Mouse (Mus musculus) brain, adult 2 months (tissue): Measurements from ENCODE around the gene Lrp5.

Experiments
- DNase-seq: peaks from one replicate; pipeline ENCODE4 v3.0.0; 2011; ENCODE audit warnings: low read depth, low spot score

Lrp5 gene

DNA sequence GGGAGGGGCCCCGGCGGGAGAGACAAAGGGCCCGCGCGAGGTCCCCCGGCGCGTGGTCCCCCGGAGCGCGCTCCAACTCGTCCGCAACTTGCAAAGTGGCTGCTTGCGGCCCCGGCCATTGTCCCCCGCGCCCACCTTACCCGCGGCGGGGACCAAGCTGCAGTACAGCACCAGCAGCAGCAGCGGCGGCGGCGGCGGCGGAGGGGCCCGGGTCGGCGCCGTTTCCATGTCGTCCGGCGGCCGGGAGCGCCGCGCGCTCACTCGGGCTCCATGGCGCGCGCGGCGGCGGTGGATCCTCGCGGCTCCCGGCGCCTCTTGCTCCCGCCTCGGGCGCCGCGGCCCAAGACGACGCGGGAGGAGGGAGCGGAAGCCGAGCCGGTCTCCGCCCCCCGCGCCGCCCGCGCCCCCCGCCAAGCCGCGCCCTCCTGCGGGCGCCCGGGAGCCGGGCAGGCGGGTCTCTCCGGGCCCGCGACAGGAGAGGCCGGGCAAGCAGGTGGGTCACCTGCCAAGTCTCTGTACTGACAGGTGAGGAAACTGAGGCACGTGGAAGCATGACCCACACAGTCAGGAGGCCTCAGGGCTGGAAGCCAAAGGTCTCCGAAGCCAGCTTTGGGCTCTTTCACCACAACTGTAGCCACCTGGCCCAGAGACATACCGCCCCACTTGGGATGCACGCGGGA, at the start of gene Lrp5:
Gene Lrp5, minus strand, starts transcription at position 350 of the 680 bp plus-strand sequence.
- DNase-seq: no peak

DNA sequence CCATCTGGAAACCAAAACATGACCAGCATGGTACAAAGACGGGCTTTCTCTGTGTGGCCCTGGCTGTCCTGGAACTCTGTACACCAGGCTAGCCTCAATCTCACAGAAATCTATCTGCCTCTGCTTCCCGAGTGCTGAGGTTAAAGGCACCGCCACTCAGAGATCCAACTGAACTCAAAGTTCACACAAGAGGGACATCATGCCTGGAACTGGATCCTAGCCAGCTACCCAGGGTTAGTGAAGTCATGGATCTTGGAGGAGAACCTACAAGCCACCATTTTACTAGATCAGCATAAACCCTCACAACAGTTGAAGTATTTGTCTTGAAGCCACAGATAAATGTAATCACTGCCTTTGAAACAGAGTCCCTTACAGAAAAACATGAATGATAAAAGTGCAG, 49.6 kb upstream of the Lrp5 start:
- DNase-seq: no peak

- no peak for DNase-seq
Observed at GRCm38 (mm10) chr19:3730781-3731646, 44.6 kb upstream of the Lrp5 start.

DNA sequence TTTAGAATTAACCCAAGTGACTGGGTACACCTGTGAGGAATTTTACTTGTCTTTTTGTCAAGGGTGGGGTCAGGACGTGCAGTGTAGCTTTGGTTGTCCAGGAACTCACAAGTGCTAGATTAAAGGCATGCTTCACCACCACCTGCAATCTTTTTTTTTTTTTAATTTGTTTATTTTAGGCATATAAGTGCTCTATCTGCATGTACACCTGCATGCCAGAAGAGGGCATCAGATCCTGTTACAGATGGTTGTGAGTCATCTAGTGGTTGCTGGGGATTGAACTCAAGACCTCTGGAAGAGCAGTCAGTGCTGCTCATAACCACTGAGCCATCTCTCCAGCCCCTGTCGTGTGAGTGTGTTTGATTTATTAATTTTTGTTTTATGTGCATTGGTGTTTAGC, 42.5 kb upstream of the Lrp5 start:
- no peak for DNase-seq

GRCm38 (mm10) chr19:3724779-3725178, 38.4 kb upstream of the Lrp5 start:
- DNase-seq: peak; percentile 80

GRCm38 (mm10) chr19:3723904-3724303, 37.5 kb upstream of the Lrp5 start:
- no peak for DNase-seq

GRCm38 (mm10) chr19:3723170-3723569, 36.8 kb upstream of the Lrp5 start:
- DNase-seq: no peak

DNA sequence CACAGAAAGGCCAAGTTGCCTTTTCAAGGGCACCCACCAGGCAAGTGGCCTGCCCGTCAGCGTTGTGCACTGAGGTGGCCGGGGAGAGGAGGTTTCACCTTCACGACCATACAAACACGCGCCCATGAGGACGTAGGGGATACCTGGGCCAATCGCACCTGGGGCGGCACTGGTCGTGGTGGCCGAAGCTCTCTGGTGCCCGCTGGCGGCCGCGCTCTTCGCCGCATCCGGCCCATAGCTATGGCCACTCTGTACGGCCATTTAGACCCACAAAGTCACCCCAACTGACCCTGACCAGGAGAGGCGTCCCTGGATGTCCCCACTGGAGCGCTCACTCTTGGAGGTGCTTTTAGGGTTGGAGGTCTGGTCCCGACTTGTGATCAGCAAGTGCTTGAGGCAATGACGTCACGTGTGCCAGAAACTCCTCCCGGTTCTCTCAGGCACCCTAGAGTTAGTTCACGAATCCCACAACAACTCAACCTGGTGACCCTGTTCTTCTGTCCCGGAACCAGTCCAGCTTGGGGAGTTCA, 33.1 kb upstream of the Lrp5 start:
- peak; percentile 68 for DNase-seq

DNA sequence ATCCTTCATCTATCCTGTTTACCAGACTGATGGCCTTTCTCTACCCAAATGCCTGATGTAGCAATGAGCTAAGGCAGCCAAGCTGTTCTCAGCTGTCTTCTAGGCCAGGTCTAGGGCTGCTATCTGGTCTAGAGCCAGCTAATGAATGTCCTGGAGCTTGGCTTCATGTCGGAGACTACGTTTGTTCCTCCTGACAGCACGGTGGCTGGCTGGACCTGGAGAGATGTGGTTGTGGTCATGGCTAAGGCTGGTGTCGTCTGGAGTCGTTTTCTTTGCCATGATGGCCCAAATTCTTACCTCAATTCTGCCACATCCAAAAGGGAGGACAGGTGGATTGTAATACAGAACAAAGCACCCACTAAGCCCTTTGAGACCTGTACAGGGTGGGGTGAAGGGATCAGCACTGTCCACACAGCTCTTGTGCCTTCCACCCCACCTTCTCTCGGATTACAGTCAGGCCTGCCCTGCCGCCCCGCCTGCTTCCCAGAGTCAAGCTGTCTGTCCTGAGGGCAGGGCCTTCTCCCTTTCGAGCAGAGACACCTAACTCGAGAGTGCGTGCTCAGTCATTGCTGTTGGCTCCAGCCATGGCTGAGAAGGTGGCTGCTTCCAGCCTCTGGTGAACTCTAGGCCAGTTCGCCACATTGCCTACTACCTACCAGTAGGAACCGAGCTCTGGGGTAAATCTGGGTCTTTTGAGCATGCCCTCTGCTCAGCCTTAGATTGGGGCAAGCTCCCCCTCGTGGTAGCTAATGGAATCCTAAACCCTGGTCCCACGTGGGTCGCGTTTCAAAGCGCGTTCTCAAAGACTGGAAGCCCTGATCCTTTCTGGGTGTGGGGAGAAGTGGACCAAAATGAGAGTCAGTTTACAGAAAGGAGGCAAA, 32.4 kb upstream of the Lrp5 start:
- DNase-seq: peak; percentile 85

- no peak for DNase-seq
Observed at GRCm38 (mm10) chr19:3714381-3714780, 28.0 kb upstream of the Lrp5 start.

GRCm38 (mm10) chr19:3710436-3710835, 24.1 kb upstream of the Lrp5 start:
- DNase-seq: no peak

DNA sequence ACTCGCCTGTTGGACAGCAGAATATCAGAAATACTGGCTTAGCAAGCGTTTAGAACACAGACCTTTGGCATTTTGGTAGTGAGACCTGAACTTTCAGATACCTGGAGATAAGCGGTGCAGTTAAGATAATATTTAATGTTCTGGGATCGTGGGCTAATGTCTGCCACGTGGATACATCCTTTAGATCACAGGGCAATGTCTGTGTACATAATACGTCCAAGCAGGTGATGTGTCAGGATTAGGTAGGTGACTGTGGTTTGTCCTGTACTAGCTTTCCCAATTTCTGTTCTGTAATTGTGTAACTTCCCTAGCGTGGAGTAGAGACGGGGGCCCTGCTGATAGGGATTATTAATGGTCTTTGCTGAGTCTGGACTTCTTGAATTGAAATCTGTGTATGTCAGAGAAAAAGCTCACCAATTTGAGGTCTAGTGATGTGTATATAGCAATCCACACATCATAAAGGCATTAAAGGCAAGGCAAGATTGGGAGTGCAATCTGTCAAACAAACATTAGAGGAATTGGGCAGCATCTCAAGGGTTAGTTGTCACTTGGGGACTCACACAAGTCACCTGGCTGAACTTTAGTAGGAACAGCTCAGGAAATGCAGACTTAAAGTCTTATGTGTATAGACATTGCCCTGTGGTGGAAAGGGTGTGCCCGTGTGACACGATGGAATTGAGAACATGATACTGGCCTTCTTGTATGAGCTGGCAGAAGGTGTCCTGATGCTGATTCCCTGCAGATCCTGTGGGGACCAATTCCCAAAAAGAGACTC, 22.8 kb upstream of the Lrp5 start:
- no peak for DNase-seq

DNA sequence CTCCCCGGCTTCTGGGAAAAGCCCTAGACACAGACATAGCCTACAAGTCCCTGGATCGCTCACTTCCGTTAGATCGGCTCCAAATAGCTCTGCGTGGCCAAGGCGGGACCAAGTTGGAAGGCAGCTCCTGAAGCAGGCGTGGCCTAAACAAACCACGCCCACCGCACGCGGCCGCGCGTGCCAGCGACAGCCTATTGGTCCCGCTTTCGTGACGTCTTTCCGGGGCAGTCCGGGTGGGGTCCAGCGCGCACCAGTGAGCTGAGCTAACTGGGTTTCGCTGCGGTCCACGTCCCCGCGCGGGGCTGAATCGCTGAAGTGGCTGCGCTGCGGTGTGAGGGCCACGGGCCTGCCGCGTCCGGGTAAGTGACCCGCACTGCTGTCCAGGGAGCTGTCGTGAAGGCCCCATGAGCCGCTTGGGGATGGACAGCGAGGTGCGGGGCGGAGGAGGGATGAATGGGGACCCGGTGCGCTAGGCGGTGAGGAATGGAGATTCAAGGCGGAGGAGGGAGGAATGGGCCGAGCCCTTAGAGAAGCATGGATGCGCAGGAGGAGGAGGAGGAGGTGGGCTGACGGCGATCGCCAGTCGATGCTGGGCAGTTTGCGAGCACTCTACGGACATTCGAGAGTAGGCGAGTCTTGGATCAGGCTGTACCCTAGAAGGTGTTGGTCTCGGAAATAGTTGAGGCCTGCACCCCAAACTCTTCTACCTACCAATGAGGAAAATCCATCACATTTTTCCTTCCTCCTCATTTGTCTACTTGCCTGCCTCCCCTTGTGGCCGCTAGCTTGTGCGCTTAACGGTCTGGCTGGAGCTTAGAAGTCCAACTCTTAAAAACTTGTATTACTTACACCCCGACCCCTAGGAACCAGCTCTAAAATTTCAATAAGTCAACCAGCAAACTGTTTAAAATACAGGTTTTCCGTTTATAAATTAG, 22.0 kb upstream of the Lrp5 start, which contains the start of gene 1810055G02Rik:
Gene 1810055G02Rik, plus strand, starts transcription at position 216 of the 935 bp plus-strand sequence.
- DNase-seq: peak; percentile 99

- no peak for DNase-seq
Observed at GRCm38 (mm10) chr19:3707553-3707952, 21.2 kb upstream of the Lrp5 start.

- DNase-seq: peak; percentile 55
Observed at GRCm38 (mm10) chr19:3706258-3706657, 19.9 kb upstream of the Lrp5 start.

GRCm38 (mm10) chr19:3702460-3702859, 16.1 kb upstream of the Lrp5 start:
- DNase-seq: no peak

GRCm38 (mm10) chr19:3699508-3700438, 13.4 kb upstream of the Lrp5 start:
- DNase-seq: peak; percentile 85

DNA sequence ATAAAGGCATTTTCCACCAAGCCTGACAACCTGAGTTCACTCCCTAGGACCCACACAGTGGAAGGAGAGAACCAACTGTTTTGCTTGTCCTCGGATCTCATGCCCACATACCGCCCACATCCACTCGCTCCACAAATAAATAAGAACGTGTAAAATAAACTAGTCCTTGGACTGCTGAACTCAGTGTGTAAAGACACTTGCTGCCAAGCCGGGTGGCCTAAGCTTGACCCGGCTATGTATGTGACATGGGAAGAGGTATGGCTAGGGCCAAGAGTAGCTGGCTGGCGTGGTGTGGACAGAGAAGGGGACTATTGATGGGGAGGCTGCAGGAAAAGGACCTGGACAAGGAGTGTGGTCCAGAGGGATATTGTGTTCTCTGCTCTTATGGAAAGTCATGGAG, 11.7 kb upstream of the Lrp5 start:
- no peak for DNase-seq

GRCm38 (mm10) chr19:3695976-3696375, 9.6 kb upstream of the Lrp5 start:
- DNase-seq: no peak
